Mouse (Mus musculus): ENCODE data around the gene Sox5. TPM values are rescaled to one million over a fixed set of nuclear protein-coding genes. Genes with fewer than 3 reads are reported as not detected.

Gene Sox5
- polyA plus RNA-seq, 1 experiment: 2.5 TPM

GRCm38 (mm10) chr6:143998201-143998600, 783.6 kb downstream of the Sox5 start:
- no peak for TF ChIP-seq CTCF (IDR thresholded peaks at IDR 0.05; ENCODE audit: extremely low read depth, insufficient read depth, insufficient read length, insufficient replicate concordance)
- TF ChIP-seq POLR2A (IDR thresholded peaks at IDR 0.05; ENCODE audit: low read depth, low read length): no peak
- DNase-seq (ENCODE audit: low read depth in 1 of 2, low spot score in 2 of 2): no peak
- Histone ChIP-seq H3K27ac (ENCODE audit: insufficient read depth, low read length) (no peak overlapping the region), H3K4me1 (ENCODE audit: control insufficient read depth, insufficient read depth, insufficient read length) (no peaks in the 10 kb centered on the region), H3K27me3 (ENCODE audit: control insufficient read depth, insufficient read depth, low read length) (no peaks in the 10 kb centered on the region), H3K36me3 (ENCODE audit: control insufficient read depth, insufficient read depth, low read length) (no peaks in the 10 kb centered on the region), H3K4me3 (ENCODE audit: extremely low read depth, insufficient read depth, insufficient read length) (no peak overlapping the region)
- WGBS: 90% methylated on average over 13 of the region's 13 CpGs

DNA sequence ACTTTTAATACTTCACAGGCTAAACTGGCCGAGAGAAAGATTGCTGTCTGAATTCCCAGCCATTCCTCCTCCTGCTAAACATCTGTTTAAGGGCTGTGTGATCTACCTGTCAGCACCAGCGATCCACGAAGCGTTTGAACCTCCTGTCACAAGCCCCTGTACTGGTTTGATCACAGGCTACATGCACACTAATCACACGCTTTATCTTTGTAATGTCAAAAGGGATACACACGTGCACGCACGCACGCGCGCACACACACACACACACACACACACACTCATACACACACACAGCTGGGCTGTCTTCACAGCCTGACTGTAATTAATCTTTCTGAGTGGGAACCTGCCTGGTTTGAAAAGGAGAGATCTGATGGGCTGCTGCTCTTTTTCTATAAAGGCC, 784.2 kb downstream of the Sox5 start:
- no peak for TF ChIP-seq POLR2A (IDR thresholded peaks at IDR 0.05; ENCODE audit: low read depth, low read length)
- no peak for TF ChIP-seq CTCF (IDR thresholded peaks at IDR 0.05; ENCODE audit: extremely low read depth, insufficient read depth, insufficient read length, insufficient replicate concordance)
- Histone ChIP-seq H3K36me3 (ENCODE audit: control insufficient read depth, insufficient read depth, low read length) (no peaks in the 10 kb centered on the region), H3K4me3 (ENCODE audit: extremely low read depth, insufficient read depth, insufficient read length) (no peak overlapping the region), H3K27ac (ENCODE audit: insufficient read depth, low read length) (no peak overlapping the region), H3K27me3 (ENCODE audit: control insufficient read depth, insufficient read depth, low read length) (no peaks in the 10 kb centered on the region), H3K4me1 (ENCODE audit: control insufficient read depth, insufficient read depth, insufficient read length) (no peaks in the 10 kb centered on the region)
- DNase-seq (ENCODE audit: low read depth in 1 of 2, low spot score in 2 of 2): no peak
- 94% methylated on average over 11 of the region's 11 CpGs for WGBS

DNA sequence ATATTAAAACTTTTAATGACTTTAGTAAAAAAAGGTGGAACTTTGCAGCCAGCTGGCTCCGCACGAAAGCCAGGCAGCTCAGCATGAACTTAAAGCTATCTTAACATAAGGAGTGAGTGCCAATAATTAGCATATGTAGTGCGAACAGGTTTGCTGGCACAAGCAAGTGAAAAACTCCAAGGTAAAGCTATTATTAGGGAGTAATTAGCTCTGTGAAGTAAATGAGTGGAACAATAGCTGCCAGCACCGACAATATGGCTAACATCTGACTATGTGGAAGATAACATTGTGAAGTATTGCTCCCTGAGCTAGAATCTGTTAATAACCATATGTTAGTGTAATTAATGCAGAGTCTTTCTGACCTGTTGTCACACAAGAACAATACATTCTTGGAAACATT, 786.7 kb downstream of the Sox5 start:
- H3K36me3 ChIP-seq (ENCODE audit: control insufficient read depth, insufficient read depth, low read length): no peaks in the 10 kb centered on the region
- WGBS: 88% methylated on average over 4 of the region's 4 CpGs
- no peak for DNase-seq (ENCODE audit: low read depth in 1 of 2, low spot score in 2 of 2)
- no peak for TF ChIP-seq CTCF (IDR thresholded peaks at IDR 0.05; ENCODE audit: extremely low read depth, insufficient read depth, insufficient read length, insufficient replicate concordance)
- TF ChIP-seq POLR2A (IDR thresholded peaks at IDR 0.05; ENCODE audit: low read depth, low read length): no peak
- H3K27ac ChIP-seq (ENCODE audit: insufficient read depth, low read length): no peak overlapping the region
- H3K27me3 ChIP-seq (ENCODE audit: control insufficient read depth, insufficient read depth, low read length): no peaks in the 10 kb centered on the region
- no peak overlapping the region for H3K4me3 ChIP-seq (ENCODE audit: extremely low read depth, insufficient read depth, insufficient read length)
- no peaks in the 10 kb centered on the region for H3K4me1 ChIP-seq (ENCODE audit: control insufficient read depth, insufficient read depth, insufficient read length)

DNA sequence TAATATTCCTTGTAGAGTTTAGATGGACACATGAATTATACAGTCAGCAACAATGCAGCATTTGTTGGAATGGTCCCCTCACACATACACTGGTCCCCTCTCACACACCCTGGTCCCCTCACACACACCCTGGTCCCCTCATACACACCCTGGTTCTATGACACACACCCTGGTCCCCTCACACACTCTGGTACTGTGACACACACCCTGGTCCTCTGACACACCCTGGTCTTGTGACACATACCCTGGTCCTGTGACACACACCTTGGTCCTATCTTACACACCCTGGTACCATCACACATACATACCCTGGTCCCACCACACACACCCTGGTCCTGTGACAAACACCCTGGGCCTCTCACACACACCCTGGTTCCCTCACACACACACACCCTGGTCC, 794.2 kb downstream of the Sox5 start:
- DNase-seq (ENCODE audit: low read depth in 1 of 2, low spot score in 2 of 2): no peak
- Histone ChIP-seq H3K27ac (ENCODE audit: insufficient read depth, low read length) (no peak overlapping the region), H3K27me3 (ENCODE audit: control insufficient read depth, insufficient read depth, low read length) (no peaks in the 10 kb centered on the region), H3K4me1 (ENCODE audit: control insufficient read depth, insufficient read depth, insufficient read length) (no peaks in the 10 kb centered on the region), H3K4me3 (ENCODE audit: extremely low read depth, insufficient read depth, insufficient read length) (no peak overlapping the region), H3K36me3 (ENCODE audit: control insufficient read depth, insufficient read depth, low read length) (no peaks in the 10 kb centered on the region)
- TF ChIP-seq POLR2A (IDR thresholded peaks at IDR 0.05; ENCODE audit: low read depth, low read length) (no peak), CTCF (IDR thresholded peaks at IDR 0.05; ENCODE audit: extremely low read depth, insufficient read depth, insufficient read length, insufficient replicate concordance) (no peak)

- TF ChIP-seq CTCF (IDR thresholded peaks at IDR 0.05; ENCODE audit: extremely low read depth, insufficient read depth, insufficient read length, insufficient replicate concordance): no peak
- TF ChIP-seq POLR2A (IDR thresholded peaks at IDR 0.05; ENCODE audit: low read depth, low read length): no peak
- Histone ChIP-seq H3K36me3 (ENCODE audit: control insufficient read depth, insufficient read depth, low read length) (no peaks in the 10 kb centered on the region), H3K27me3 (ENCODE audit: control insufficient read depth, insufficient read depth, low read length) (no peaks in the 10 kb centered on the region), H3K4me3 (ENCODE audit: extremely low read depth, insufficient read depth, insufficient read length) (no peak overlapping the region), H3K27ac (ENCODE audit: insufficient read depth, low read length) (no peak overlapping the region), H3K4me1 (ENCODE audit: control insufficient read depth, insufficient read depth, insufficient read length) (no peaks in the 10 kb centered on the region)
- WGBS: 92% methylated on average over 8 of the region's 8 CpGs
- no peak for DNase-seq (ENCODE audit: low read depth in 1 of 2, low spot score in 2 of 2)
Measured at GRCm38 (mm10) chr6:143980131-143980530, 801.6 kb downstream of the Sox5 start.

- H3K4me1 ChIP-seq (ENCODE audit: control insufficient read depth, insufficient read depth, insufficient read length): no peaks in the 10 kb centered on the region
- no peak overlapping the region for H3K4me3 ChIP-seq (ENCODE audit: extremely low read depth, insufficient read depth, insufficient read length)
- H3K27ac ChIP-seq (ENCODE audit: insufficient read depth, low read length): no peak overlapping the region
- 87% methylated on average over 9 of the region's 9 CpGs for WGBS
- H3K27me3 ChIP-seq (ENCODE audit: control insufficient read depth, insufficient read depth, low read length): no peaks in the 10 kb centered on the region
- TF ChIP-seq POLR2A (IDR thresholded peaks at IDR 0.05; ENCODE audit: low read depth, low read length): no peak
- no peak for TF ChIP-seq CTCF (IDR thresholded peaks at IDR 0.05; ENCODE audit: extremely low read depth, insufficient read depth, insufficient read length, insufficient replicate concordance)
- H3K36me3 ChIP-seq (ENCODE audit: control insufficient read depth, insufficient read depth, low read length): no peaks in the 10 kb centered on the region
- no peak for DNase-seq (ENCODE audit: low read depth in 1 of 2, low spot score in 2 of 2)
Measured at GRCm38 (mm10) chr6:143967724-143968400, 813.9 kb downstream of the Sox5 start.

DNA sequence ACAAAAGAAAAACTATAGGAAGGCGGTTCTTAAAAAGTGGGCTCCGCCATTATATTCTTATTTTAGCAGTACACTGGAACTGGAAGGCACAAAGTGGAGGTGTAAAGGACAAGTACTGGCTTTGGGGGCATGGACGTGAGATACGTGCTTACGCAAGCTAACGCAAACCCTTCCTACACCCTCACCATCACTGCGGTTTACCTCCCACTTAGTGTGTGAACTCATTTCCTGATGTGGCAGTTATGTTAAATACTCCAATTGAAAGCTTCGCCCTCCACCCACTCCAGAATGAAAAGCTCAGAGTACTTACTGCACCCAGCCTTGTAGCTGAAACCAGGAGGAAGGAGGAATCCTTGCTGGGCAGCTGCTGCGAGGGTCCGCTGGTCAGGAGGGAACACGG, 821.3 kb downstream of the Sox5 start:
- WGBS: 96% methylated on average over 11 of the region's 11 CpGs
- no peaks in the 10 kb centered on the region for H3K4me1 ChIP-seq (ENCODE audit: control insufficient read depth, insufficient read depth, insufficient read length)
- H3K27ac ChIP-seq (ENCODE audit: insufficient read depth, low read length): no peak overlapping the region
- no peaks in the 10 kb centered on the region for H3K27me3 ChIP-seq (ENCODE audit: control insufficient read depth, insufficient read depth, low read length)
- no peak overlapping the region for H3K4me3 ChIP-seq (ENCODE audit: extremely low read depth, insufficient read depth, insufficient read length)
- TF ChIP-seq POLR2A (IDR thresholded peaks at IDR 0.05; ENCODE audit: low read depth, low read length) (no peak), CTCF (IDR thresholded peaks at IDR 0.05; ENCODE audit: extremely low read depth, insufficient read depth, insufficient read length, insufficient replicate concordance) (no peak)
- no peaks in the 10 kb centered on the region for H3K36me3 ChIP-seq (ENCODE audit: control insufficient read depth, insufficient read depth, low read length)
- no peak for DNase-seq (ENCODE audit: low read depth in 1 of 2, low spot score in 2 of 2)

Data from spleen, adult 2 months (tissue).